Mouse (Mus musculus) stomach, postnatal 0 days (tissue): ENCODE results near the gene Cmtm2b. TPM values are rescaled to one million over a fixed set of nuclear protein-coding genes. Genes with fewer than 3 reads are reported as not detected.

ENCODE experiments used
- ATAC-seq: fragments of 200-750 bp; cut with Nextera tagmentation; 2 replicates; pipeline ENCODE4 v1.8.0; 2017; ENCODE audit not compliant: low FRiP score, low TSS enrichment
- DNase-seq: peaks from one replicate; pipeline ENCODE4 v3.0.0-alpha.2; 2016; ENCODE audit warnings: low spot score
- H3K27ac ChIP-seq: fragments of 300-500 bp; sonication (generic); replicated peaks from 2 replicates; pipeline ENCODE4 v1.5.1; 2014; ENCODE audit warnings: mild to moderate bottlenecking, control low read depth
- H3K27me3 ChIP-seq: fragments of 300-500 bp; sonication (generic); 2 replicates; pipeline ENCODE4 v1.6.1; 2014; ENCODE audit warnings: low read length; ENCODE audit not compliant: control insufficient read depth, insufficient read depth
- H3K36me3 ChIP-seq: fragments of 300-500 bp; sonication (generic); 2 replicates; pipeline ENCODE4 v1.6.1; 2014; ENCODE audit warnings: low read length, mixed read lengths; ENCODE audit not compliant: control insufficient read depth, insufficient read depth
- H3K4me1 ChIP-seq: fragments of 300-500 bp; sonication (generic); replicated peaks from 2 replicates; pipeline ENCODE4 v1.6.1; 2014; ENCODE audit warnings: antibody characterized with exemption; ENCODE audit not compliant: control insufficient read depth, insufficient read depth
- H3K4me2 ChIP-seq: fragments of 300-500 bp; sonication (generic); replicated peaks from 2 replicates; pipeline ENCODE4 v1.6.1; 2014; ENCODE audit warnings: low read depth, mild to moderate bottlenecking, control low read depth, moderate library complexity
- H3K4me3 ChIP-seq: fragments of 300-500 bp; sonication (generic); 2 replicates; pipeline ENCODE4 v1.5.1; 2014; ENCODE audit warnings: low read depth, low read length, control low read depth
- H3K9ac ChIP-seq: fragments of 300-500 bp; sonication (generic); 2 replicates; pipeline ENCODE4 v1.6.1; 2014; ENCODE audit warnings: mild to moderate bottlenecking, low read length, control low read depth, mixed read lengths
- H3K9me3 ChIP-seq: fragments of 300-500 bp; sonication (generic); 2 replicates; pipeline ENCODE4 v1.6.1; 2016; ENCODE audit warnings: low read length; ENCODE audit not compliant: control insufficient read depth
- CTCF ChIP-seq: IDR thresholded peaks from 2 replicates; pipeline ENCODE4 v1.5.1; 2016; ENCODE audit warnings: antibody characterized with exemption, low read depth, mild to moderate bottlenecking, moderate library complexity
- EP300 ChIP-seq: optimal IDR thresholded peaks from 2 replicates; pipeline ENCODE3; 2016; ENCODE audit warnings: antibody characterized with exemption
- WGBS: fragments of 180-500 bp; shearing (Covaris S2); extraction: QIAGEN DNeasy Blood & Tissue Kit; methylation state at CpG from one replicate; pipeline ENCODE4 v1.1.7; 2014; 5-methylcytosine and 5-hydroxymethylcytosine counted together
- polyA plus RNA-seq: library from polyadenylated mRNA; unstranded; fragments of >200 nt; fragmentation: Nextera tagmentation; extraction: Ambion mirVana; gene quantifications from 2 replicates; pipeline ENCODE4 v1.2.1, GENCODE M21; 2015

The Cmtm2b gene
- polyA plus RNA-seq, 1 experiment from 2014 or later = not detected

GRCm38 (mm10) chr8:104341678-104342077 is 19.6 kb downstream of the Cmtm2b start:
- 51% methylated on average over 6 of the region's 6 CpGs for WGBS
- H3K27ac ChIP-seq = 0 out of 2 replicates have a peak overlapping the region, but pooled peaks have one; percentile 1

GRCm38 (mm10) chr8:104342426-104342825 is 20.4 kb downstream of the Cmtm2b start:
- peaks cover 2% of the 10 kb centered on the region; the same call in 1 of the 2 replicates for H3K36me3 ChIP-seq
- WGBS = 68% methylated on average over 5 of the region's 5 CpGs
- H3K4me2 ChIP-seq = no peak overlapping the region
- DNase-seq (no peak), ATAC-seq (no peak)
- H3K9ac ChIP-seq = no peak overlapping the region
- H3K4me3 ChIP-seq = no peak overlapping the region
- H3K27me3 ChIP-seq = no peaks in the 10 kb centered on the region
- no peak for TF ChIP-seq CTCF
- no peak for TF ChIP-seq EP300
- H3K4me1 ChIP-seq = no peaks in the 10 kb centered on the region
- H3K9me3 ChIP-seq = no peaks in the 10 kb centered on the region
- H3K27ac ChIP-seq = no peak overlapping the region

More at GRCm38 (mm10) chr8:104341678-104342077, 19.6 kb downstream of the Cmtm2b start:
- peaks cover 2% of the 10 kb centered on the region; the same call in 1 of the 2 replicates for H3K36me3 ChIP-seq
- no peaks in the 10 kb centered on the region for H3K4me1 ChIP-seq
- H3K9ac ChIP-seq = no peak overlapping the region
- H3K9me3 ChIP-seq = no peaks in the 10 kb centered on the region
- no peaks in the 10 kb centered on the region for H3K27me3 ChIP-seq
- H3K4me2 ChIP-seq = peak overlapping the region; percentile 78
- DNase-seq = no peak
- TF ChIP-seq EP300 (no peak), CTCF (no peak)
- H3K4me3 ChIP-seq = peak overlapping the region; percentile 63
- ATAC-seq = no peak

DNA sequence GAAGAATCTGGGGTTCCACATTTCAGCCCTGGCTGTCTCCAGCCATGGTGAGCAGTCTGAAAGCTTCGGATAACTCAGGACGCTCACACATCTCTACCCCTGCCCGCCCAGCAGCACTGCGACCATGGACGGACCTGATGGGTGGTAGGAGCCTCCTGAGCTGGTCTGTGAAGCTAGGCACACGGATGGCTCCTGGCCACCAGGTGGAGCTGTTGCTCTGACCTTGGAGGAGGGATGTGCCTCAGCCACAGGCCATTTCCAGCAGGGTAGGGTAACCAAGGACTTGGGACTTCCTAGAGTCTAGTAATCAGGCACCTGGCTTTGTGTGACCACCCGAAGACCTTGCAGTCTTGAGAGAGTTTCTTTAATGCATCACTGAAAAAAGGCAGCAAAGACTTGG is 21.9 kb downstream of the Cmtm2b start:
- ATAC-seq = peak; percentile 72
- H3K9me3 ChIP-seq = no peaks in the 10 kb centered on the region
- DNase-seq = peak; percentile 92
- H3K27ac ChIP-seq = no peak overlapping the region
- H3K4me3 ChIP-seq = no peak overlapping the region
- H3K4me2 ChIP-seq = no peak overlapping the region
- no peaks in the 10 kb centered on the region for H3K4me1 ChIP-seq
- TF ChIP-seq EP300 (no peak), CTCF (peak; percentile 97)
- H3K9ac ChIP-seq = no peak overlapping the region
- H3K27me3 ChIP-seq = no peaks in the 10 kb centered on the region
- peaks cover 2% of the 10 kb centered on the region; the same call in 1 of the 2 replicates for H3K36me3 ChIP-seq
- WGBS = 17% methylated on average over 7 of the region's 7 CpGs

DNA sequence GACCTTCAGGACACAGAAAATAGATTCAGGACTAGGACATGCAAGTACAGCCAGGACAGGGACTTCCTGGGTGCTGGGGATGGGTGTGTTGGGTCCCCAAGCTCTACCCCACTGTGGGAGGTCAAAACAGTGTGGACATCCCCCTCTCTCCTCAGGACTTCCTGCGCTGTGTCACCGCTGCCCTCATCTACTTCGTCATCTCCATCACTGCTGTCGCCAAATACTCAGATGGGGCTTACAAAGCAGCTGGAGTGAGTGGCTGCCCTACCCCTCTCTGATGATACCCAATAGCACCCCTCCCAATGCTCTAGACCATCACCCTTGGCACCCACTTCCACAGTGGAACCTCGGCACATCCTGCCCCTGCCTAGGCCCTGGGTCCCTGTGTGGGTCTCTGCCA is 22.6 kb downstream of the Cmtm2b start:
- Histone ChIP-seq H3K27me3 (no peaks in the 10 kb centered on the region), H3K4me2 (no peak overlapping the region), H3K4me3 (no peak overlapping the region), H3K4me1 (no peaks in the 10 kb centered on the region), H3K9me3 (no peaks in the 10 kb centered on the region), H3K36me3 (peaks cover 2% of the 10 kb centered on the region; the same call in 1 of the 2 replicates), H3K27ac (no peak overlapping the region), H3K9ac (no peak overlapping the region)
- ATAC-seq = no peak
- no peak for TF ChIP-seq EP300
- no peak for TF ChIP-seq CTCF
- 74% methylated on average over 5 of the region's 5 CpGs for WGBS
- no peak for DNase-seq

GRCm38 (mm10) chr8:104346706-104347105 is 24.7 kb downstream of the Cmtm2b start:
- no peaks in the 10 kb centered on the region for H3K9me3 ChIP-seq
- no peaks in the 10 kb centered on the region for H3K27me3 ChIP-seq
- WGBS = 70% methylated on average over 12 of the region's 12 CpGs
- TF ChIP-seq EP300 (no peak), CTCF (no peak)
- H3K4me3 ChIP-seq = no peak overlapping the region
- no peak overlapping the region for H3K9ac ChIP-seq
- no peaks in the 10 kb centered on the region for H3K4me1 ChIP-seq
- DNase-seq (no peak), ATAC-seq (no peak)
- peaks cover 2% of the 10 kb centered on the region; the same call in 1 of the 2 replicates for H3K36me3 ChIP-seq
- no peak overlapping the region for H3K4me2 ChIP-seq
- no peak overlapping the region for H3K27ac ChIP-seq

DNA sequence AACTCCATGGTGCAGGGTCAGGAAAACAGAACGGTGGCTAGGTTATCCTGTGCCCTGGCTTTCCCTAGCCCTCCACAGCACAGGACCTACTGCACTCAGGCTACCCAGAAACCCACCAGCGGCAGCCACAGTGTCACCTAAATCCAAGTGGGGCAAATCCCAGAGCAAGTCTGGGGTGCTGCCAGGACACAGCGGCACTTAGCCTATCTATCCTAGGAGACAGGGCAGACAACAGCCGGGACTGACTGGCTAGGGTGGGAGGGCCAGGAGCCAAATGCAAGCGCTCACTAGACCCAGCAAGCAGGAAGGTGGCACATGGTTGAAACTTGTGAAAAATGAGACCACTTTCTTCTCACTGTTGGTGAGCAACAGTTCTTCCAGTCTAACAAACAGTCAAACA is 26.9 kb downstream of the Cmtm2b start:
- ATAC-seq (no peak), DNase-seq (no peak)
- 71% methylated on average over 5 of the region's 5 CpGs for WGBS
- H3K4me3 ChIP-seq = no peak overlapping the region
- H3K27me3 ChIP-seq = no peaks in the 10 kb centered on the region
- peaks cover under 1% of the 10 kb centered on the region; the same call in 1 of the 2 replicates for H3K36me3 ChIP-seq
- no peak overlapping the region for H3K9ac ChIP-seq
- H3K27ac ChIP-seq = no peak overlapping the region
- H3K4me2 ChIP-seq = no peak overlapping the region
- TF ChIP-seq EP300 = no peak
- no peak for TF ChIP-seq CTCF
- no peaks in the 10 kb centered on the region for H3K4me1 ChIP-seq
- no peaks in the 10 kb centered on the region for H3K9me3 ChIP-seq
